Mouse (Mus musculus): Measurements from ENCODE around the gene Dpf1. TPM values are rescaled to one million over a fixed set of nuclear protein-coding genes. Genes with fewer than 3 reads are reported as not detected.
A peak's percentile ranks its signal among the peaks of the same experiment; 100 is the strongest.

Dpf1 gene
- 100 to 1,000 TPM; 100 to 111 TPM for total RNA-seq (2021)

DNA sequence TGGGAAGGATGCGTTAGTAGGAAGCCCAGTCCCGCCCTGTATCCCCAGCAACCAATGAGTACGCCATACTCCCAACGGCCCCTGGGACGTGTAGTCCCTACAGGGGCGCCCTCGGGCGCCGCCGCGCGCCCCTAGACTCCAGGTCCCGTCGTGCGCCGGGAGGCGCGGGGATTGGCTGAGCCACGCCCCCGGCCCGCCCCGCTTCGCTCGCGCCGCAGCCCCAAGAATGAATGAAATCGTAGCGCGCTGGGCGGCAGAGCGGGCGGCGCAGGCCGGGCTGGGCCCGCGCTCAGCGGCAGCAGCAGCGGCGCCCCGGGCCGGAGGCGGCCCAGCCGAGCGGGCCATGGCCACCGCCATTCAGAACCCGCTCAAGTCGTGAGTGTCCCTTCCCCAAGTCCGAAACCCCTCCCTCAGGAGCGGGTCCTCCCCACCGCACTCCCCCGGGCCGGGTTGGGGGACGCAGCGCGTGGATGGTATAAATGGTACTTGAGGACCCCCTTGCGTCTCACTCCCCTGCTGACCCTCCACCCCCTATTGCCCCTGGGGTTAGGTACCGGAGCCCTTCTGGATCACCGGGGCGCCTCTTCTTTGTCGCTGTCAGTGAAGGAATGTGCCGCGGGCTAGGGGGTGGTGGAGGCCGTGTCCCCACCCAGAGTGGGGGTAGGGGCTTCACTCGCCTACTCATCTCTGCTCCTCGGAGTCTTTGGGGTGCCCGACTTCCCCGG, at the start of gene Dpf1:
Gene Dpf1, plus strand, starts transcription at position 214 of the 725 bp plus-strand sequence.
- DNase-seq (ENCODE audit: extremely low spot score in 1 of 2, low spot score in 1 of 2) = peak; percentile 72 to 78

DNA sequence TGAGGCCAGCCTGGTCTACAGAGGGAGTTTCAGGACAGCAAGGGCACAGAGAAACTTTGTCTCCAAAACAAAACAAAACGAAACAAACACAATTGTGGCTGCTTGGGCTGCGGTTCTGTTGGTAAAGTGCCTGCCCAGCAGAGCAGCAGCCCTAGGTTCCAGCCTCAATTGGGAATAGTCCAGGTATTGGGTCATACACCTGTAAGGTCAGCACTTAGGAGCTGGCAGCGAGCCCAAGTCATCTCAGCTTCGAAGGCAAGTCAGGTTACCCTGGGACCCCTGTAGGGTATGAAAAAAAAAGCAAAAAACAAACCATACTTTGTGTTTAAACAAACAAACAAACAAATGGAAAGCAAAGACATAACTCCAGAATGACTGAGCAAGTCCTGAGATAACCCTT, 47.9 kb upstream of the Dpf1 start:
- no peak for DNase-seq (ENCODE audit: extremely low spot score in 1 of 2, low spot score in 1 of 2)

DNA sequence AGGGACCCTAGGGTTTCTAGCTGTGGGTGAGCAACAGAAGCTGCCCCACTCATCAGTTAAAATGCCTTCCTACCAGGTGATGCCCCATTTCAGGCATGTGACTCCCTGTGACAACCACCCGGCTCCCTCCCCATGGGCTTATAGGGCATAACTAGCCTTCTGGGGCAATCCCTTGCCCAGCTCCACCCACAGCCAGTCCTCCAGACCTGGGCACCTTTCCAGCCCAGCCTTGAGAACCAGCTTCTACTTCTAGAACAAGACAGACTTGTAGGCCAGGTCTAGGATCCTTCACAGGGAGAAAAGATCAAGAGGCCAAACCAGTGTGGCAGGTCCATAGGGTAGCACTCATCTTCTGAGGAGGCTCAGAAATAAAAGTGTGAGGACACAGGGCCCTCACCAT, 46.4 kb upstream of the Dpf1 start:
- DNase-seq (ENCODE audit: extremely low spot score in 1 of 2, low spot score in 1 of 2) = no peak

DNA sequence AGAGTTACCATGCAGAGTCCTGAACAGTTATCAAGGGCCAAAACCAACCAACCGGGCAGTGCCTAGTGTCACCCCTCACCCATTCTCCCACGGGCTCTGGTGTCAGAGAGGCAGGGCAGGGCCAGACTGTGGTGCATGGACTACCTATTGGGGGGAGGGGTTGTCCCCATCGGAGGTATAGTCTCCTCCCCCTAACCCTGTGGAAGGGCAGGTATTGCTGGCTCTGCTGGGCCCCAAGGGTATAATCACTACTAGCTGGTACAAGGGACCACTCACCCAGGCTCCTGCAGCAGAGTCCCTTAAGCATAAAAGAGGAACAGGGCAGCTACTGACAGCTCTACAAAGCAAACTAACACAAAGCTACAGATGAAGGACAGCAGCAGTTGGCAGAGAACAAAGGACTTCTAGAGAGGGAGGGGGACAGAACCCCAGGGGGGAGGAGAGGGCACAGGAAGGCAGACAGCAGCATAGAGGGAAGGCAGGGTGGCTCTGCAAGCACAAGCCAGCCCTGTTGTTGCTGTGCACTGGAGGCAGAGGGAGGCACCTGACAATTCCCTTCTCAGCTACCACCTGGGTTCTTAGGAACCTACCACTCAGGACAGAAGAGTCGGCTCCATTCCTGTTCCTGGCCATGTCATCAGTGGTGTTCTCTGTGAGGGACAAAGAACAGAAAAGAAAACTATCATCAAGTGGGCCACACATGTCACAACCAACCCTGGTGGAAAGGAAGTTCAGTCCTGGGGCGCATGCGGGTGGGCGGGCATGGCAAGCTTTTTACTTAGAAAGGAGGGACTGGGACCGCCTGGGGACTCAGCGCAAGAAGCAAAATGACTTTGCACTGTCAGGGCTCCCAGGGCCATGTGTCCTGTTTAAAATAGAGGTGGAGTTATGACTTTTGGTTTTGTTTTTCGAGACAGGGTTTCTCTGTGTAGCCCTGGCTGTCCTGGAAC, 43.7 kb upstream of the Dpf1 start:
- no peak for DNase-seq (ENCODE audit: extremely low spot score in 1 of 2, low spot score in 1 of 2)

DNA sequence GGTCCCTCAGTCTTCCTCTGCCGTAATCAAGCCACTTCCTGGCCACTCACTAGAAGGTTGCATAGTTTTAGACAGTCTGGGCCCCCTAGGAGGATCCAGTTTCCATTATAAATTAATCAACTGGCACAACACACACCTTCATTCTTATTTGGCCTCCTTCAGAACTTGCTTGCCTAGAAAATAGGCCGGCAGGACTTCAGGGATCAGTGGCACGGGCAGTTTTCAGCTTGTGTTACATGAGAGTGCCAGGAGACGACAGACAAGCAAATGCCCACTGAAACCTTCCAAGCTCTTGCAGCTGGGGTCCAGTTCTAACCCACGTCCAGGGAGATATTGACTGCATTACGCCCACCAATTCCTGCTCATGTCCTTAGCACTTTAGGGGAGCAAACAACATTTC, 41.6 kb upstream of the Dpf1 start:
- DNase-seq (ENCODE audit: extremely low spot score in 1 of 2, low spot score in 1 of 2) = no peak

DNA sequence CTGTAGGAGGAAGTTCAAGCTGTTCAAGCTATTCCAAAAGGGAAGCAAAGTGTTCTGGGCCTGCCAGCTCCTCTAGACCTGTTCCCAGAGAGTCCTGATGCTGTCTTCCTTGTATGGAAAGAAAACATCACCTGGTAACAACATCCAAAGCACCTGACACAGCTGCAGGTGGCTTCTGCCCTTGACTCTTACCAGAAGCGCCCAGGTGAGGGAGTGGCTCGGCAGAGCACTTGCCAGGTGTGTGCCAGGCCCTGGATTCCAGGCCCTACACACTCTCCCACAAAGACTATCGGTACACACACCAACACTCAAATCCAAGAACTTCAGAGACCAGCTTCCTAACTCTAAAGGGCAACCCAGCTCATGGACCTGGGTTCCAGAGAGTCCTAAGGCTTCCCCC, 39.9 kb upstream of the Dpf1 start:
- DNase-seq (ENCODE audit: extremely low spot score in 1 of 2, low spot score in 1 of 2) = no peak

DNA sequence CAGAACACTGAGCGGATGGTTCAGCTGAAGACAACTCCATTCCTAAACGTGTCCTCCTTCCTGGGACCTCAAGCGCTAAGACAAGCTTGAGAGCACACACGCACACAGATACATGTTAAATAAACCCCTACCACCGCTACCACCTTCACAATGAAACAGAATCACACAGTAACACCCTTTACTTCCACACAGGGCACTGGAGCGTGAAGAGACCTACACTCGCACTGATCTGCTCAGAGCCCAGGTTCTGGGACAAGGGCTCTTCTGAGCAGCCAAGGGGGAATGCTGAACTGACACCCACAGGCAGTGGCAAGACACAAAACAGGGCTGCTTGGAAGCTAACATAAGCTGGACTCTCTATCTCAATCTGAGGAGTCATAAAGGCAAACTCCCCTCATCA, 38.1 kb upstream of the Dpf1 start:
- no peak for DNase-seq (ENCODE audit: extremely low spot score in 1 of 2, low spot score in 1 of 2)

DNA sequence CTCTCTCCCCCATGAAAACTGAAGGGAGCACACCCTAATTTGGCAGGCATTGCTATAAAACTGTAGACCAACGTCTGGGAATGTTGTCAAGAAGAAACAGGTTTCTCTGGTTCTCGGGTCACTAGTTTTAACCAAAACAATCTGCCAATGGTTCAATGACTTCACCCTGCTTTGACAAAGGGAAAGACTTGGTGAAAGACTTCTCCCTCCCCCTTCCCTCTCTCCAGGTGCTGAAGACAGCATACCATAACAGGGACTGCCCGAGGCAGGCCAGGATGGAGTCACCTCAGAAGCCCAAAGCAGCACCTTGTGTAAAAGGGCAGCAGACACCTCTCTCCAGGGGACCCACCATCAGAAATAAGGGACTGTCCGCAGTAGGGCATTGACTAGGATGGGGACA, 36.8 kb upstream of the Dpf1 start:
- no peak for DNase-seq (ENCODE audit: extremely low spot score in 1 of 2, low spot score in 1 of 2)

DNA sequence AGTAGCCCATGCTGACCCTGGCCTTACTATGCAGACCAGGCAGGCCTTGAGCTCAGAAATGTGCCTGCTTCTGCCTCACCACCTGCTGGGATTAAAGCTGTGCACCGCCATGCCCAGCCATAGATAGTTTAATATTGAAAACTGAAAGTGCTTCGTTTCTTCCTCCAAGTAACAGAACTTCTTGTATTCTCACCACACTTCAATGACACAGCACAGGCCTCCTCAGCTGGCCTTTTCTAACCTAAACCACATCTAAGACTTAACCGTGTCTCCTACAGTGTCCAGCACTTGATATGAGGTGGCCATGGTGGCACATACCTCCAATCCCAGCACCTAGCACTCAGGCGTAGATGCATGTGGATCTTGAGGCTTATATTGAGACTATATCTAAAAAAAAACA, 33.3 kb upstream of the Dpf1 start:
- DNase-seq (ENCODE audit: extremely low spot score in 1 of 2, low spot score in 1 of 2) = no peak

DNA sequence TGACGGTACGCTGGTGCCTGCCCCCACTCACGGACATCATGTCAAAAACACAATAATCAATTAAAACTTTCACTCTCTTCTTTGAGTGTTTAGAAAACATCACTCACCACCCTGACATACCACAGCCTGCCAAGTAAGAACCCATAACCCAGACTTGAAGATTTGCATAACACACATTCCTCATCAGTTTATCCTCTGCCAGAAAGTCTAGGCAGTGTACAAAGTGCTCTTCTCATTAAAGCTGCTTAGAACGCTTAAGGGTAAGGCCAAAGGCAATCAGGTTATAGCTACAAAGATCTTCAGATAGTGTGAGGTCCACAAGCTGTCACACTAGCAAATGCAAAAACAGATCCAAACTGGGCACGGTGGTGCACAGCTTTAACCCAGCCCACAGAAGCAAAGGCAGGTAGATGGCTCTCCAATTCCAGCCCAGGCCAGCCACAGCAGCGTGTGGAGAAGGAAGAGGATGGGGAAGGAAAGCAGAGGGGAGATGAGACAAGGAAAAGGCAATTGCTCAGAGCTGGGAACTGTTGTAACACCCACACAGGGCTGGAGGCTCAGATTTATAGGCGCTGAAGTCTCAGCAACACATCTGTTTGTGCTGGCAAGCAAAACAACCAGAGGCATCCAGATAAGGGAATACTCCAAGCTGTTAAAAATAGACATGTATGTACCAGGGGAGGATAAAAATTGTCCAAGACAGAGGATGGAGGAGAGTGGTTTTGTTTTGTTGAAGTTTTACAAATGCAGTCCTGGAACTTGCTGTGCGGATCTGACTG, 31.9 kb upstream of the Dpf1 start:
- DNase-seq (ENCODE audit: extremely low spot score in 1 of 2, low spot score in 1 of 2) = no peak

DNA sequence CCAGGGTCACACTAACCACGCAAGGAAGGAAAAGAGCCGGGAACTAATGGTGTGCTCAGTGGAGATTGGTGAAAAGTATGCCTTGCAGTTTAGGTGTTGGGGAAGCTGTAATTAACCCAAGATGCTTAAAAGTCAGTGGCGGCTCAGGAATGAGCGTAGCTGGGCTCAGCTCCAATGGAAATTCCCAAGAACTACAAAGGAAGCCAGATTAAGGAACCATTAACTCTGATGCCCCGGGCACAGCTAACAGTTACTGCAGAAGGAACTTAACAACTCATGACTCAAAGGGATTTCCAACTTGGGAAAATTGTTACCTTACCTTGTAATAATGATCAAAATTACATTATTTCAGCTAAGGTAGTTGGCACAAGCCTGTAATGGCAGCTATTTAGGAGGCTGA, 27.0 kb upstream of the Dpf1 start:
- no peak for DNase-seq (ENCODE audit: extremely low spot score in 1 of 2, low spot score in 1 of 2)

DNA sequence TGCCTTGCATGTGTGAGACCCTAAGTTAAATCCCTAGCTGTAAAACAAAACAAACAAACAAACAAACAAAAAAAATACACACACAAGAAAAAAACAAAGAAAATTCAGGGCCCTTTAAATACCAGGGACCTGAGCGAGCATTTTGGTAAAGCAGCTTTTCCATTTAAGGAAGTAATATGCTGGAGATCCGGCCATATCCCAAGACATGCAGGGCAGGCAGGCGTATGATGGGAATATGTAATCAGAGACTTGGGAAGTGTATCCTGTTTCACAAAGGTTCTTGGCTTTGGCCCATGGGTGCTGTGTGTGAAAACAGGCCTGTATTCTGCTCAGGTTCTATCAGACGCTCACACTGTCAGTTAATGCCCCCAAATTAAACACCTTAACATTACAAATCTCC, 26.2 kb upstream of the Dpf1 start:
- no peak for DNase-seq (ENCODE audit: extremely low spot score in 1 of 2, low spot score in 1 of 2)

DNA sequence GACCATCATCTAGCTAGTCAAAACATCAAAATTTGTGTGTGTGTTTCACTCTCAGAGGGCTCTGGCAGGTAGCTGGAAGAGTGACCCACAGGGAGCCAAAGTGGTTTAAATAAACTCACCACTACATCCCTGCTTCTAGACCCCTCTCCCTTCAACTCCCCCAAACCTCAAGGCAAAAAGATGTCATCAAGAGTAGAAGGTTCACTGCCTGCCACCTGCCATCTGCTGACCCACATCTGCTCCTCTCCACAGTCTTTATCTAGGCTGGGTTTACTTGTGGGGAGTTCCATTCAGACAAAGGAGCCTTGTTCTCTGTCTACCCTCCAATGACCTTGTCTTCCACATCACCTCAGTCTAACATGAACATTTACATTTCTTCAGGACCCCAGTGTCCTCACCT, 24.5 kb upstream of the Dpf1 start:
- DNase-seq (ENCODE audit: extremely low spot score in 1 of 2, low spot score in 1 of 2) = no peak

DNA sequence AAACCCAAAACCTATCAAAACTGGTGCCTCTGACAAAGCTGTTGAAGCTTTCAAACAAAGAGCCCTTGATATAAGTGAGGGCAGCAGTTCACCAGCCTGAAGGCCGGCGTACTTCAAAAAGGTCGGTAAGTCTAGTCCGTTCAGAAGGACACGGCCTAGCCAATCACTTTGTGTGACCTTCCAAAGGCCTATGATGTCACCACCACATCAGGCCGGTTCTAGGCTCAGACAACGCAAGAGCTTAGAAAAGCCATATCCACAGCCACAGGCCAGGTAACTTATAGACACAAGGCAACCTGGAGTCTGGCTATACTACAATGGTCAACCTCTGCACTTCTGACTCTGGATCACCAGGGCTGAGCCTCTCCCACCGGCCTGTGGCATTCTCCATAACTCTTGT, 23.8 kb upstream of the Dpf1 start:
- no peak for DNase-seq (ENCODE audit: extremely low spot score in 1 of 2, low spot score in 1 of 2)

DNA sequence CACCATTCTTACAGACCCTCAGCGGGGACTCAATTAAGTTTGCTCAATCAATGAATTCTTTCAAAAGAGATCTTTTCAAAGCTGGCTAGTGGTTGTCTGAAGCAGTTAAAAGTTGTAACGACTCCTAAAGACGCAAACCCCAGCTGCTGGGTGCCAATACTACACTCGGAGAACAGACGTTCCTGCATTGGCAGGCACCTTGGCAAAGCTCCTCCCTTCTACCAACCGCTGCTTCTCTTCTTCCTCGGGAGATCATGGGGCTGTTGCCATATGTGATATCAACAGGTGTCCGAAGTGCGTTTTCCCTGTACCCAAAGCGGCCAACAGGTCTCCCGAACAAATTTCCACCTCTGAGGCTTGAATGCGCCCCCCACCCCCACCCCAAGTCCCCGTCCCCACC, 22.9 kb upstream of the Dpf1 start:
- no peak for DNase-seq (ENCODE audit: extremely low spot score in 1 of 2, low spot score in 1 of 2)

DNA sequence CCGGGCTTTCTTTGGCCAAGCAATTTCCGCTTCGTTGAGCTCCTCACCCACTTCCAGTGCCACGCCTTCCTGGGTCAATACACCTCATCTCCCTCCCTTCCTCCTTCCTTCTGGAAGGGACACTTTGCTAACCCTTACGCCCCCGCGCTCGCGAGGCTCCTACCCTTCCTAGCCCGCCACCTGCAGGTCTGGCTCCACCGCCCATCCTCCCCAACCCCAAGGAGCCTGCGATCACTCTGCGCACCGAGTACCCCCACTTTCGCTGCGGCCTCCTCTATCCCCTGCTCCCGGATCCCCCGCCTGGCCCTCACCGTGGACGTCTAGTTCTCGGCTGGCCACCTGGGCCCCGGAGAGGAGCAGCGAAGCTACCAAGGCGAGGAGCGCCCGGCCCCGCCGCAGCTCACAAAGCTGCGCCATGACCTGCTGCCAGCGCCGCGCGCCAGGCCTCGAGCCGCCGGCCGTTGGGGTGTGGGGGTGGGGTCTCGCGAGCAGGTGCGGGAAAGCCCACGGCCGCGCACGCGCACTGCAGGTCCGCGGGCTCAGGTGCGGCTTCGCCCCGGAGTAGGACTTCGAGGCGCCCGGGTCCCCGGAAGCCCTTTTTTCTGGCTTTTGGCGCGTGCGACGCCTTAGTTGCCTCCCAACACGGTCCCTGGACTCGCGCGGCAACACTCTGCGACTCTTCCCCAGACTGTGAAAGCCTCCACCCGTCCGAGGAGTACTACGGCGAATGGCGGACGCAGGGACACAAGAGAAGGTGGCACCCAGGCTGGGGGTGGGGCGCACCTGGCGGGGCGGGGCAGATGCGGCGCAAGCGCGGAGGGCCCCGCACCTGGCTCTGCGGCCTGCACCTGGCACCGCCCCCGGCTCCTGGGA, 22.3 kb upstream of the Dpf1 start, which contains the start of gene Spint2:
Gene Spint2, minus strand, starts transcription at position 712 of the 873 bp plus-strand sequence.
- DNase-seq (ENCODE audit: extremely low spot score in 1 of 2, low spot score in 1 of 2) = no peak

DNA sequence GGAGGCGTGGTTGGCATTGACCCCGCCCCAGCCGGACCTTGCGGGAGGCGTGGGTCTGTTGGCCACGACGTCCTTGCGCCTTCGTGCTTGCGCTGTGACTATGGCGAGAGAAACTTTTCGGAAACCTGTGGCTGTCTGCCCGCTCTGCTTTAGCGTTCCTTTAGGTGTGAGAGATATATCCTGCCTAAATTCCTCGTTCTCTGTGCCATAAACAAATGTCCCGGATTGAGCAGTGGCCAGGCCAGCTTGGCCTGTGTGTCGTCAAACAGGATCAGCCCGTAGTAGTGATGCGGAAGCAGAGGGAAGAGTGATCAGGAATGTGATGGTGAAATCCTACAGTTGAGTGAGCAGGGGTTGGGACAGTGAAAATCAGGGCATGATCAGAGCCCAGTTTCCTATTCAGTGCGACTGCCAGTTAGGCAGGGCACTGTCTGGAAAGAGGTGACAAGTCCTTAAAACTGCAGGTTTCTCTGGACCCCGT, 21.6 kb upstream of the Dpf1 start:
- DNase-seq (ENCODE audit: extremely low spot score in 1 of 2, low spot score in 1 of 2) = no peak

DNA sequence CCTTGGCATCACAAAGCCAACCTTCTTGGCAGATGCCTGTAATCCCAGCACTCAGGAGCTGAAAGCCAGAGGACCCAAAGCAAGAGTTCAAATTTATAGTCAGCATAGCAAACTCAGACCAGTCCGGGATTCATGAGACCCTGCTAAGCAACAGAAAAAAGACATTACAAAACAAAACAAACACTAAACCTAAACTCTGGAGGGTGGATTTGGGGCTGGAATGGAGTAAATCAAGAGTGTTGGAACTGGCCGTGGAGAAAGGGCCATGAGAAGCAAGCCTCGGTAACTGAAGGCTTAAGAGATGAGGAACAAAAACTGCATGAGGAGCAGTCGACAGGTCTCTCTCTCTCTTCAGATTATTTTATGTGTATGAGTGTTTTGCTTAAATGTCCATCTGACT, 19.9 kb upstream of the Dpf1 start:
- DNase-seq (ENCODE audit: extremely low spot score in 1 of 2, low spot score in 1 of 2) = no peak

DNA sequence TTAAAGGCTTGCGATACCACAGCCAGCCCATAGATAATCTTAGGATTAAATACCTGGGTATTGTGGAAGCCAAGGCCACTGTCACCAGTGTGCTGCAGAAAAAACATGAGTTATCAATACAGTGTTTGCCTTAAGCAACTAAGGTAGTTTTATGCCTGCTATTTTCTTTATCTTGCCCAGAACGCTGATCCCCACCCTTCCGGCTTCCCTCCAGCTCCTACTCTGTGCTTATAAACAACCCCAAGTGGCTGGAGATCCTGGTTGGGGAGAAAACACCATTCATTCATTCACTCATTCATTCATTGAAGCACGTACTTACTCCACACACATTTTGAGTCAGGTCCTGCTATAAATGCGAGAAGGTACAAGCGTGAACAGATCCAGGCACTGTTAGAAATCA, 19.2 kb upstream of the Dpf1 start:
- no peak for DNase-seq (ENCODE audit: extremely low spot score in 1 of 2, low spot score in 1 of 2)

DNA sequence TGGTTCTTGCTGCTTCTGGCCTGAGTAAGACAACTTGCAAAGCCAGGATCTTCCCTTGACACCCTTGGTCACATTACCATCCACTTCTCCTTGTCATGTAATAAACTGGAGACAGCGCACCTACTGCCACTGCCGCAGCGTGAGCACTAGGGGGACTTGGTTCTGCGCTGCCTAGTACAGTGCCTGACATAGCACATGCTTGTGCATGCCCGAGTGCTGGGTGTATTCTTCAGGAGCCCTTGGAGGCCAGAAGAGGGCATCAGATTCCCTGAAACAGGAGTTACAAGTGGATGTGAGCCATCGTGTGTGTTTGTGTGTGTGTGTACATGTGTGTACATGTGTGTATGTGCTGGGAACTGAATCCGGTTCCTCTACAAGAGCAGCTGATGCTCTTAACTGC, 16.3 kb upstream of the Dpf1 start:
- no peak for DNase-seq (ENCODE audit: extremely low spot score in 1 of 2, low spot score in 1 of 2)
